Mouse (Mus musculus): ENCODE results near the gene Gm12888. TPM values are rescaled to one million over a fixed set of nuclear protein-coding genes. Genes with fewer than 3 reads are reported as not detected.

The Gm12888 gene
- not detected for total RNA-seq (2023)

GRCm38 (mm10) chr4:121324817-121325216, at the start of gene Gm12888:
Gene Gm12888 (minus strand): TSS chr4:121324917.

Other genes starting within 250 kb of the Gm12888 start
- 10 to 100 TPM; 25.6 to 31.5 TPM for gene Zmpste24, start 226.7 kb downstream of the Gm12888 start, total RNA-seq (2023)
- not detected for gene Tmco2, start 215.7 kb downstream of the Gm12888 start, total RNA-seq (2023)
- gene Rlf, start 109.8 kb downstream of the Gm12888 start, total RNA-seq (2023) = 10 to 100 TPM; 64.1 to 75.7 TPM
- gene Gm12886, start 98.2 kb upstream of the Gm12888 start, total RNA-seq (2023) = not detected